Mouse (Mus musculus) urinary bladder, adult 18-20 months (tissue): ENCODE measurements around the gene Aatf.

ENCODE experiments used
- DNase-seq, 2 experiments: peaks; one replicate each; pipeline ENCODE4 v3.0.0; 2022; ENCODE audit warnings: low spot score in 2 of 2, mixed read lengths in 2 of 2

Aatf gene

GRCm38 (mm10) chr11:84376510-84377365 is 136.6 kb downstream of the Aatf start:
- DNase-seq = no peak

- no peak for DNase-seq
These were observed 137.3 kb downstream of the Aatf start for GRCm38 (mm10) chr11:84375951-84376496.

- DNase-seq = no peak
These were observed 140.2 kb downstream of the Aatf start for GRCm38 (mm10) chr11:84373122-84373521.
